ENCODE assay signal across 8 mouse cellular contexts in the genomic region with DNA sequence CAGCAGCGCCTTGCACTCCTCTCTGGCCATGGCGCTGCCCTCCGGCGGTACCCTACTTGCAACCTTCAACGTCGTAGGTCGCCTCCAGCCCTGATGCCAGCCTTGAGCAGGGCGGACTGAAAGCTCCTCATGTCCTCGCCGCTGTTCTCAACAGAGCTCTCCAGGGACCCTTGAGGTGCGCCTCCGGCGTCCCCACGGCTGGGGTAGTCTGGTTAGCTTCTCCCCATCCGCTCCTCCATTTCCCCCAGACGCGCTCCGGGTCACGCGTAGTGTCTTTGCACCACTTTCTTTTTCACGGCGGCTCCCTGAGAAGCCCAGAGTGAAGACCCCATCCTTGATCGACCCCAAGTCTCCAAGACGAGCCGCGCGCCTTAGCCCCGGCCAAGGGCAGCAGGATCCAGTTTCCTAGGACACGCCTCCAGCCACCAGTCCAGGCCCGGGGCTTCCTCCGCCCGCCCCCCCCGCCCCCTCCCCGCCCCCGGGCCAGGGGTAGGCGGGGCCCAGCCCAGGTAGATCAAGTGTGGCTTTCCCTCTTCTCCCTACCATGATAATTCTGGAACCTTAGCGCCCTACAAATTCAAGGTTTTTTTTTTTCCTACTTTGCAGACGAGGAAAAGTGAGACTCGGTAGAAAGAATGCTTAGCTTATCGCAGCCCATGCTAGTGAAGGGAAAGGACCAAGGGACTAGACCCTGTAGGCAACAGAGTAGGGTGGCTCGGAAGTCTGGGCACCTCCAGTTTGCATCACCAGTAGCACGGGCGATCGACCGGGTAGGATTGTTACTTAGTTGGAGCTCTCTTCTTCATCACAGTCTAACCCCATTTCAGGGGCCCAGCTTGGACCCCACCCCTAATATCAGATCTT. TPM values are rescaled to one million over a fixed set of nuclear protein-coding genes. Genes with fewer than 3 reads are reported as not detected.
DNase-seq lines count a peak whose midpoint lies in the region; ATAC-seq and TF ChIP-seq lines count a peak whose summit lies in the region.

A gene (minus strand): TSS at position 392 of the 864 bp plus-strand sequence.

- peak within 1 kb of the TSS; percentile 98 for H3K4me2 ChIP-seq in intestine, postnatal 0 days (replicated peaks; ENCODE audit: low read depth)
- H3K4me2 ChIP-seq in lung, embryonic 14.5 days, result peak within 1 kb of the TSS; percentile 100

- under 1% methylated on average over 45 of the region's 45 CpGs for WGBS in intestine, postnatal 0 days
- WGBS in lung, embryonic 14.5 days, result under 1% methylated on average over 45 of the region's 45 CpGs

- H3K4me1 ChIP-seq in intestine, postnatal 0 days (replicated peaks; ENCODE audit: control insufficient read depth, insufficient read depth, low read length), result peaks cover 7% of the 10 kb centered on the region
- H3K4me1 ChIP-seq in lung, embryonic 14.5 days (ENCODE audit: insufficient read depth), result peaks cover 9% of the 10 kb centered on the region

- TF ChIP-seq CTCF in intestine, postnatal 0 days (IDR thresholded peaks at IDR 0.05; ENCODE audit: low read depth), result no peak
- TF ChIP-seq CTCF in lung, embryonic 14.5 days (IDR thresholded peaks at IDR 0.05; ENCODE audit: low read depth), result no peak

- H3K27ac ChIP-seq in intestine, postnatal 0 days (ENCODE audit: low read depth, low read length), result no peak within 1 kb of the TSS
- H3K27ac ChIP-seq in lung, embryonic 14.5 days (ENCODE audit: low read depth), result peak within 1 kb of the TSS; percentile 67

- peak; percentile 76 for DNase-seq in adrenal gland, adult 2 months
- DNase-seq in adrenal gland, postnatal 4 days (ENCODE audit: low spot score in 2 of 2), result no peak
- DNase-seq in cerebellum, postnatal 10 days, result peak; percentile 57 to 73
- peak; percentile 84 for DNase-seq in lung, embryonic 14.5 days
- DNase-seq in thymus, postnatal 4 days, result peak; percentile 69

- ATAC-seq in granulocyte monocyte progenitor cell, adult 5-6 weeks (replicated peaks; ENCODE audit: poor library complexity, severe bottlenecking), result peak; percentile 23
- peak; percentile 69 for ATAC-seq in intestine, postnatal 0 days
- ATAC-seq in lung, embryonic 14.5 days (ENCODE audit: insufficient read depth), result peak; percentile 85
- ATAC-seq in neutrophil, adult 5-6 weeks (ENCODE audit: extremely low read depth, insufficient number of reproducible peaks, low FRiP score, poor library complexity, severe bottlenecking), result peak; percentile 7

- H3K9ac ChIP-seq in intestine, postnatal 0 days (ENCODE audit: low read depth, low read length), result peak within 1 kb of the TSS; percentile 51
- peak within 1 kb of the TSS; percentile 74 for H3K9ac ChIP-seq in lung, embryonic 14.5 days

- H3K9me3 ChIP-seq in intestine, postnatal 0 days (ENCODE audit: control insufficient read depth), result no peaks in the 10 kb centered on the region
- H3K9me3 ChIP-seq in lung, embryonic 14.5 days (ENCODE audit: low read depth, low read length), result no peaks in the 10 kb centered on the region

- H3K4me3 ChIP-seq in intestine, postnatal 0 days (ENCODE audit: low read depth, low read length), result peak within 1 kb of the TSS; percentile 78
- peak within 1 kb of the TSS; percentile 85 for H3K4me3 ChIP-seq in lung, embryonic 14.5 days (ENCODE audit: low read depth, low read length)

- peaks cover 30% of the 10 kb centered on the region for H3K27me3 ChIP-seq in intestine, postnatal 0 days (replicated peaks; ENCODE audit: control insufficient read depth, insufficient read depth, low read length)
- H3K27me3 ChIP-seq in lung, embryonic 14.5 days (ENCODE audit: insufficient read depth, low read length), result peaks cover 22% of the 10 kb centered on the region

- H3K36me3 ChIP-seq in intestine, postnatal 0 days (ENCODE audit: control insufficient read depth, insufficient read depth), result no peaks in the 10 kb centered on the region
- H3K36me3 ChIP-seq in lung, embryonic 14.5 days (ENCODE audit: insufficient read depth), result no peaks in the 10 kb centered on the region

RNA-seq across cellular contexts. Expression of the gene that starts here (rescaled TPM):
- under 1 TPM; 0.17 to 0.21 TPM for total RNA-seq in adrenal gland, adult 2 months (2021)
- polyA plus RNA-seq in adrenal gland, adult 2 months (2012; rRNA removed), result 0.04 and 0.07 TPM in 2 replicates
- total RNA-seq in adrenal gland, postnatal 4 days (2021), result under 1 TPM; 0.34 to 0.39 TPM
- 0.30 and 1.2 TPM in 2 replicates for total RNA-seq in granulocyte monocyte progenitor cell, adult 5-6 weeks (2014; fragmentation: Nextera tagmentation)
- 0.36 and 0.65 TPM in 2 replicates for total RNA-seq in granulocyte monocyte progenitor cell, adult 5-6 weeks (2017)
- 0.03 TPM in 2 replicates for polyA plus RNA-seq in intestine, postnatal 0 days (2015; fragmentation: Nextera tagmentation; extraction: Ambion mirVana)
- polyA plus RNA-seq in lung, embryonic 14.5 days (2014; fragmentation: Nextera tagmentation; extraction: Ambion mirVana), result 0.24 and 0.36 TPM in 2 replicates
- total RNA-seq in neutrophil, adult 5-6 weeks (2017), result 0.12 TPM in 1 of 2 replicates, not detected in the other

Comparison
In these comparisons a context has a peak if more than half of its experiments do, and no peak if none do; other contexts are left out.
1. Peak in DNase-seq in adrenal gland, adult 2 months; RNA of the gene not detected or under 1 TPM.
2. Peak in ATAC-seq, H3K4me3 ChIP-seq, H3K9ac ChIP-seq and H3K4me2 ChIP-seq in intestine, postnatal 0 days; RNA of the gene not detected or under 1 TPM.
3. Peak in DNase-seq, ATAC-seq, H3K4me3 ChIP-seq, H3K27ac ChIP-seq, H3K9ac ChIP-seq and H3K4me2 ChIP-seq in lung, embryonic 14.5 days; RNA of the gene not detected or under 1 TPM.
4. Peak in ATAC-seq in neutrophil, adult 5-6 weeks; RNA of the gene not detected or under 1 TPM.
5. DNase-seq: peak in cerebellum, postnatal 10 days (2 of 2) and thymus, postnatal 4 days (single experiment); none in adrenal gland, postnatal 4 days (0 of 2).
6. ATAC-seq: peak in every context shown above with its lines; median percentile 85 in lung, embryonic 14.5 days; 69 in intestine, postnatal 0 days; 23 in granulocyte monocyte progenitor cell, adult 5-6 weeks; 7 in neutrophil, adult 5-6 weeks.